Mouse (Mus musculus): Measurements from ENCODE around the gene Hemk1.

DNA sequence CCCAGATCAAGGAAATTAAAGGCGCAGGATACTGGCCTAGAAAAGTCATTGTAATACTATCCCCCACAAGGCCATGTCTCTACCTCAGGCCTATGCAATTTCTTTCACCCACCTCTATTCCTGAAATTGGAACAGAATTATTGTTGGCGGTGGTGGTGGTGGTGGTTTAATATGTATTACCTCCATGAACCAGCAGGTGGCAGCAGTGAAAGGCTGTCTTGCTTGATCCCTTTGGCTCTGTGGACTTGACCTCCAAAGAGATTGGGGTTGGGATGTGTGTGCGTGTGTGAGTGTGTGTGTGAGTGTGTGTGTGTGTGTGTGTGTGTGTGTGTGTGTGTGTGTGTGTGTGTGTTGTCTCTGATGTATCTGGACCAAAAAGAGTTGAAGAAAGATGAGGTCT is 28.5 kb upstream of the Hemk1 start:
- TF ChIP-seq POLR2A (IDR thresholded peaks at IDR 0.05; ENCODE audit: insufficient read length, low read depth) (no peak), MAX (IDR thresholded peaks at IDR 0.05; ENCODE audit: low read depth) (no peak), POLR2AphosphoS2 (IDR thresholded peaks at IDR 0.05; ENCODE audit: insufficient read length, low read depth) (no peak), MYOD1 (IDR thresholded peaks at IDR 0.05; ENCODE audit: control insufficient read depth in 1 of 3, insufficient read length in 2 of 3, low read depth in 2 of 3) (no peak), USF1 (IDR thresholded peaks at IDR 0.05; ENCODE audit: low read depth) (no peak), TCF3 (IDR thresholded peaks at IDR 0.05; ENCODE audit: insufficient read length, low read depth) (no peak)
